Mouse (Mus musculus): Measurements from ENCODE around the gene Kbtbd12. TPM values are rescaled to one million over a fixed set of nuclear protein-coding genes. Genes with fewer than 3 reads are reported as not detected.

The Kbtbd12 gene
- total and polyA plus RNA-seq, 3 experiments = not detected

DNA sequence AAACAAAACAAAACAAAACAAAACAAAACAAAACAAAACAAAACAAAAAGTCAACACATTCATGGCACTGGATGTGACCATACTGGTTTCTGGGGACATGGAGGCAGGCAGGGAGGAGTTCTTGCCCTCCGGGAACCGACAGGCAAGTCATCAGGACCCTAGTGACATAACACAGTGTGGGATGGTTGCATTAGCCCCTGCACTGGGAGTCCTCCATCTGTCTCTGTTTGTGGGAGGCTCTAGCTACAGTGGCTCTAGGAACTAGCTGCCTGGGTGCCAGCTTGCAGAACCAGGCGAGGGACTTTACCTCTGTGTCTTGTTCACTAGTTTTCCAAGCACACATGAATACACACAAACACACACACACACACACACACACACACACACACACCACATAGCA, 43.3 kb upstream of the Kbtbd12 start:
- no peak overlapping the region for H3K9ac ChIP-seq (ENCODE audit: insufficient read depth, low read depth)
- no peaks in the 10 kb centered on the region for H3K79me2 ChIP-seq (replicated peaks; ENCODE audit: control insufficient read depth, extremely low read depth, insufficient read depth, poor library complexity, severe bottlenecking)
- no peak for DNase-seq (ENCODE audit: extremely low read depth)
- in situ Hi-C loops (cut with MboI; ENCODE audit: low pct_ligation_motif_present, low pct_unique_long_range_greater_than_20kb, low sequenced_read_pairs) = no loop called here
- no peaks in the 10 kb centered on the region for H3K27me3 ChIP-seq (replicated peaks)
- H3K4me3 ChIP-seq (replicated peaks in 1 of 3; ENCODE audit: low read depth in 2 of 3, low read length in 2 of 3, poor library complexity in 1 of 3) = no peak overlapping the region
- H3K4me1 ChIP-seq (ENCODE audit: control insufficient read depth in 1 of 2, insufficient read depth in 2 of 2) = peaks cover 12 to 35% of the 10 kb centered on the region in 2 experiments
- TF ChIP-seq MXI1 (IDR thresholded peaks at IDR 0.05; ENCODE audit: low read depth, low read length) = no peak
- H3K9me3 ChIP-seq (replicated peaks; ENCODE audit: low read length) = no peaks in the 10 kb centered on the region
- no peaks in the 10 kb centered on the region for H3K36me3 ChIP-seq (replicated peaks in 1 of 2; ENCODE audit: control insufficient read depth in 1 of 2, insufficient read depth in 1 of 2, low read length in 1 of 2)
- dilution Hi-C loops (cut with MboI; ENCODE audit: extremely low pct_ligation_motif_present, extremely low pct_unique_long_range_greater_than_20kb, low sequenced_read_pairs) = no loop called here
- H3K27ac ChIP-seq (ENCODE audit: insufficient read depth, low read depth) = no peak overlapping the region
- H3K4me2 ChIP-seq (ENCODE audit: insufficient read depth, low read depth, poor library complexity, severe bottlenecking) = no peak overlapping the region

DNA sequence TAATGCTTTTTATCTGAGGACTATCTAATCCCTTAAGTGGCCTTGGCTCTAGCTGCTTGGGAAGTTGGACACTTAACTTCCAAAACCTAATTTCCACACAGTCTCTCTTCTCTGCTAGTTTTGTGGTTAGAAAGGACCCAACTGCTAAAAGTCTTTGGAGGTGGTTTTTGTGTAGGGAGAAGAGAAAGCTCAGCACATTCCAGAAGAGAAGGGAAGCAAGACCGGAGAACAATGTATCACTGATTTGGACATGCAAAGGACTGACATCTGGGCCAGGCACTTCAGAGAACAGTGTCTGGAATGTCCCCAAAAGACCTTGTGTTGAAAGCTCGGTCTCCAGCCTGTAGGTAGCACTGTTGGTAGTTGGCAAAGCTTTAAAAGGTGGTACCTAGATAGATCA, 40.0 kb upstream of the Kbtbd12 start:
- Histone ChIP-seq H3K4me1 (ENCODE audit: control insufficient read depth in 1 of 2, insufficient read depth in 2 of 2) (peaks cover 14 to 38% of the 10 kb centered on the region in 2 experiments), H3K4me3 (replicated peaks in 1 of 3; ENCODE audit: low read depth in 2 of 3, low read length in 2 of 3, poor library complexity in 1 of 3) (no peak overlapping the region), H3K9ac (ENCODE audit: insufficient read depth, low read depth) (peak overlapping the region; percentile 79), H3K27me3 (replicated peaks) (no peaks in the 10 kb centered on the region), H3K9me3 (replicated peaks; ENCODE audit: low read length) (no peaks in the 10 kb centered on the region), H3K79me2 (replicated peaks; ENCODE audit: control insufficient read depth, extremely low read depth, insufficient read depth, poor library complexity, severe bottlenecking) (no peaks in the 10 kb centered on the region), H3K4me2 (ENCODE audit: insufficient read depth, low read depth, poor library complexity, severe bottlenecking) (peak overlapping the region; percentile 34; the same call in 1 of the 2 replicates), H3K36me3 (replicated peaks in 1 of 2; ENCODE audit: control insufficient read depth in 1 of 2, insufficient read depth in 1 of 2, low read length in 1 of 2) (no peaks in the 10 kb centered on the region), H3K27ac (ENCODE audit: insufficient read depth, low read depth) (peak overlapping the region; percentile 88; the same call in 1 of the 2 replicates)
- dilution Hi-C loops (cut with MboI; ENCODE audit: extremely low pct_ligation_motif_present, extremely low pct_unique_long_range_greater_than_20kb, low sequenced_read_pairs) (no loop called here), in situ Hi-C loops (cut with MboI; ENCODE audit: low pct_ligation_motif_present, low pct_unique_long_range_greater_than_20kb, low sequenced_read_pairs) (no loop called here)
- TF ChIP-seq CTCF (conservative IDR thresholded peaks at IDR 0.05 in 1 of 2, IDR thresholded peaks at IDR 0.05 in 1 of 2; ENCODE audit: low read depth in 2 of 2, low read length in 2 of 2) (peak in 1 of 2 experiments; percentile 26; a peak in 2 of 4 replicates), MAX (IDR thresholded peaks at IDR 0.05; ENCODE audit: low read length) (no peak), SIN3A (IDR thresholded peaks at IDR 0.05; ENCODE audit: low read length) (peak; percentile 6; the same call in 1 of the 2 replicates)
- no peak for DNase-seq (ENCODE audit: extremely low read depth)

DNA sequence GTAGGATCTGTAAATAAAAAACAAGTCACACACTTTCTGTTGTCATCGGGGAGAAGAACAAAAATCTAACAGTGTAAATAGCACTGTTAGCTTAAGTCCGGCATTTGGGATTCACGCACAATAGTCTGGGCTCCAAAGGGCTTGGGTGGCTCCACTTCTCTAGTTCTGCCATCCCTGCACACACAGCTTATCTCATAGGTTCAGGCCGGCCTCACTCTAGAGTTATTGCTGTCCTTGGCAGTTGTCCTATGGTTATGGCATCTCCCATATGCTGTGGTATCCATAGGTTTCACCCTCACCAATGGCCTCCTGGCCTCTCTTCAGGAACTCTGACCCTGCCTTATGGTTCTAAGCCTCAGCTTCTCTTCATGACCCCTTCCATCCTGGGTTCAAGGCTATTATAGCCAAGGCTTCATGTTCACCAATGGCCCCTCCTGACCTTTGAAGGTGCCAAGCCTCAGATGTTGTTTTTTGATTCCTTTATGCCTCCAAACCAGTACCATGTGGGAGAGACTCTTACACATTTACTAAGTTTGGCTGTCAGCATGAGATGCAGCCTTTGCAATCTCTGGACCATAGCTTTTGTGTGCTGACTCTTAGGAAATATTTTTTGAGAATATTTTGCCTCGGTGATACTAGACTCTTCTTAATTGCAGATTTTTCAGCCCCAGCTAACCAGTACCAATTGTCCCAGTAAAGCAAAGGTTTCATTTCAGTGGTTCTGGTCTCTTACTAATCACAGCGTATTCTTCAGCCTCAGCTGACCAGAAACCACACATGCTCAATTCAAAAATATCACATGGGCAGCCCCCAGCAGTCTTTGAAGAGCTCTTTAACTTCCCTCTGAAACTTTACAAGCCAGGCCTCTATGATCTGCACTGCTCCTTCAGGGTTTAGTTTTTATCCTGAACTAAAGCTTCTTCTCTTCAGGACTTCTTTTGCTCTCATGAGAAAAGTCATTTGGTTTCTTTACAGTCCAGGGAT, 39.3 kb upstream of the Kbtbd12 start:
- in situ Hi-C loops (cut with MboI; ENCODE audit: low pct_ligation_motif_present, low pct_unique_long_range_greater_than_20kb, low sequenced_read_pairs) = no loop called here
- Histone ChIP-seq H3K79me2 (replicated peaks; ENCODE audit: control insufficient read depth, extremely low read depth, insufficient read depth, poor library complexity, severe bottlenecking) (no peaks in the 10 kb centered on the region), H3K4me2 (ENCODE audit: insufficient read depth, low read depth, poor library complexity, severe bottlenecking) (peak overlapping the region; percentile 34; the same call in 1 of the 2 replicates), H3K9ac (ENCODE audit: insufficient read depth, low read depth) (peak overlapping the region; percentile 79), H3K36me3 (replicated peaks in 1 of 2; ENCODE audit: control insufficient read depth in 1 of 2, insufficient read depth in 1 of 2, low read length in 1 of 2) (no peaks in the 10 kb centered on the region), H3K27ac (ENCODE audit: insufficient read depth, low read depth) (peak overlapping the region; percentile 88), H3K4me1 (ENCODE audit: control insufficient read depth in 1 of 2, insufficient read depth in 2 of 2) (peaks cover 14 to 38% of the 10 kb centered on the region in 2 experiments), H3K9me3 (replicated peaks; ENCODE audit: low read length) (no peaks in the 10 kb centered on the region), H3K4me3 (replicated peaks in 1 of 3; ENCODE audit: low read depth in 2 of 3, low read length in 2 of 3, poor library complexity in 1 of 3) (peak overlapping the region in 1 of 3 experiments; percentile 19), H3K27me3 (replicated peaks) (no peaks in the 10 kb centered on the region)
- peak; percentile 73 for DNase-seq (ENCODE audit: extremely low read depth)
- dilution Hi-C loops (cut with MboI; ENCODE audit: extremely low pct_ligation_motif_present, extremely low pct_unique_long_range_greater_than_20kb, low sequenced_read_pairs) = no loop called here
- TF ChIP-seq IRF4 (IDR thresholded peaks at IDR 0.05; ENCODE audit: low read depth, low read length) (peak; percentile 80), MAZ (IDR thresholded peaks at IDR 0.05; ENCODE audit: low read depth, low read length) (peak; percentile 48; the same call in 1 of the 2 replicates), EP300 (IDR thresholded peaks at IDR 0.05; ENCODE audit: low read length) (peak; percentile 81), RCOR1 (conservative IDR thresholded peaks at IDR 0.05; ENCODE audit: low read depth, low read length) (no peak), MAFK (IDR thresholded peaks at IDR 0.05; ENCODE audit: insufficient replicate concordance, low read length) (no peak), ZMIZ1 (IDR thresholded peaks at IDR 0.05; ENCODE audit: low read depth, low read length) (no peak), E2F4 (IDR thresholded peaks at IDR 0.05; ENCODE audit: insufficient replicate concordance, low read depth, low read length) (no peak), RAD21 (IDR thresholded peaks at IDR 0.05; ENCODE audit: low read depth, low read length) (no peak; the same call in 1 of the 2 replicates), CHD1 (IDR thresholded peaks at IDR 0.05; ENCODE audit: low read depth, low read length) (no peak; the same call in 1 of the 2 replicates), PAX5 (IDR thresholded peaks at IDR 0.05; ENCODE audit: low read length) (no peak), TBP (conservative IDR thresholded peaks at IDR 0.05; ENCODE audit: low read depth, low read length) (no peak), MYC (IDR thresholded peaks at IDR 0.05; ENCODE audit: low read depth, low read length) (peak; percentile 83), ETS1 (conservative IDR thresholded peaks at IDR 0.05; ENCODE audit: low read depth, low read length) (peak; percentile 87), USF2 (conservative IDR thresholded peaks at IDR 0.05; ENCODE audit: low read depth, low read length) (peak; percentile 67), JUN (IDR thresholded peaks at IDR 0.05; ENCODE audit: insufficient read depth, low read depth, low read length) (0 out of 2 replicates have a peak, but pooled peaks have one; percentile 18), SMC3 (IDR thresholded peaks at IDR 0.05; ENCODE audit: low read depth, low read length) (no peak), BHLHE40 (IDR thresholded peaks at IDR 0.05; ENCODE audit: low read depth, low read length) (peak; percentile 90), ZC3H11A (IDR thresholded peaks at IDR 0.05; ENCODE audit: low read depth, low read length) (no peak), ELF1 (IDR thresholded peaks at IDR 0.05; ENCODE audit: low read depth, low read length) (no peak)

Measured in CH12.LX (cell line).